Mouse (Mus musculus): ENCODE data around the gene Atp6v0e.

Gene Atp6v0e

GRCm38 (mm10) chr17:26686334-26687000 is 23.4 kb downstream of the Atp6v0e start:
- 81% methylated on average over 17 of the region's 17 CpGs for WGBS

GRCm38 (mm10) chr17:26688795-26689735 is 26.0 kb downstream of the Atp6v0e start:
- 47% methylated on average over 8 of the region's 8 CpGs for WGBS

GRCm38 (mm10) chr17:26689810-26690209 is 26.8 kb downstream of the Atp6v0e start:
- 39% methylated on average over 2 of the region's 2 CpGs for WGBS

GRCm38 (mm10) chr17:26690236-26690635 is 27.2 kb downstream of the Atp6v0e start:
- 60% methylated on average over 5 of the region's 5 CpGs for WGBS

GRCm38 (mm10) chr17:26691110-26691509 is 28.1 kb downstream of the Atp6v0e start:
- 67% methylated on average over 7 of the region's 7 CpGs for WGBS

- WGBS = 26% methylated on average over 7 of the region's 7 CpGs
Observed at GRCm38 (mm10) chr17:26693424-26693823, 30.4 kb downstream of the Atp6v0e start.

- WGBS = 30% methylated on average over 7 of the region's 7 CpGs
Observed at GRCm38 (mm10) chr17:26694171-26694570, 31.1 kb downstream of the Atp6v0e start.

- 68% methylated on average over 3 of the region's 3 CpGs for WGBS
Observed at GRCm38 (mm10) chr17:26695193-26695592, 32.2 kb downstream of the Atp6v0e start.

GRCm38 (mm10) chr17:26698846-26699245 is 35.8 kb downstream of the Atp6v0e start:
- WGBS = 93% methylated on average over 5 of the region's 5 CpGs

- 72% methylated on average over 10 of the region's 10 CpGs for WGBS
Observed at GRCm38 (mm10) chr17:26699819-26700616, 37.0 kb downstream of the Atp6v0e start.

- 49% methylated on average over 13 of the region's 13 CpGs for whole genome bisulfite sequencing
Observed at GRCm38 (mm10) chr17:26701565-26701964, 38.5 kb downstream of the Atp6v0e start.

GRCm38 (mm10) chr17:26702621-26703020 is 39.6 kb downstream of the Atp6v0e start:
- WGBS = 86% methylated on average over 4 of the region's 4 CpGs

GRCm38 (mm10) chr17:26703671-26704070 is 40.6 kb downstream of the Atp6v0e start:
- 58% methylated on average over 4 of the region's 4 CpGs for WGBS

- 46% methylated on average over 11 of the region's 11 CpGs for WGBS
Observed at GRCm38 (mm10) chr17:26705463-26706359, 42.7 kb downstream of the Atp6v0e start.

- WGBS = 80% methylated on average over 7 of the region's 7 CpGs
Observed at GRCm38 (mm10) chr17:26707066-26707465, 44.0 kb downstream of the Atp6v0e start.

GRCm38 (mm10) chr17:26708993-26709590 is 46.1 kb downstream of the Atp6v0e start:
- 21% methylated on average over 9 of the region's 9 CpGs for WGBS

- 32% methylated on average over 6 of the region's 6 CpGs for WGBS
Observed at GRCm38 (mm10) chr17:26710049-26710448, 47.0 kb downstream of the Atp6v0e start.

GRCm38 (mm10) chr17:26715271-26715758 is 52.3 kb downstream of the Atp6v0e start, which contains the start of gene Crebrf:
Crebrf (plus strand) TSS chr17:26715650.
- WGBS = under 1% methylated on average over 41 of the region's 41 CpGs

GRCm38 (mm10) chr17:26715916-26716717 is 53.1 kb downstream of the Atp6v0e start:
- 1% methylated on average over 74 of the region's 75 CpGs for WGBS

Data from cerebral cortex, adult 2 months (tissue).